ENCODE assay signal across 9 mouse cellular contexts in the genomic region with DNA sequence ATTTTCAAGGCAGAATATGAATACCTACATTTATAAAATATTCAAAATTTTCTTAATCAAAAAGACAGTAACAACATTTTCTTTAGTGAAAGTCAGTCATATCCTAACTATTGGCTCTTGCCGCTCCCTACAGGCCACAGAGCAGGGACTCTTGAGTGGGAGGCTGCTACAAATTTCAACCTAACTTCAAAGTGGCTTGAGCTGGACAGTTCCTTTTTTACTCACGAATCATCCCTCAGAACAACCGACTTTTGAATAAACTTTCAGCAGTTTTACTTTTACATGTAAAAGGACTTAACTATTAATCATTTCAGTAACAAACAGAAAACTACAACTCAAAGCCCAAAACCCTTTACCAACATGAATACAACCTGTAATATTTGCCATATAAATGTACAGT. TPM values are rescaled to one million over a fixed set of nuclear protein-coding genes. Genes with fewer than 3 reads are reported as not detected.
DNase-seq lines count a peak whose midpoint lies in the region; ATAC-seq and TF ChIP-seq lines count a peak whose summit lies in the region.
"Had no signal": no experiment of that assay in that cellular context is flagged by ENCODE, and none has a peak within 500 bp of the region (broad histone marks: within the 10 kb centered on the region; RNA-seq: fewer than 3 reads in every experiment).

No protein-coding gene starts in this region.

- intact Hi-C loops in left cerebral cortex, adult 2 months (cut with DNase I) = no loop called here

- peaks cover 6% of the 10 kb centered on the region for H3K36me3 ChIP-seq in embryonic facial prominence, embryonic 12.5 days
- H3K36me3 ChIP-seq in intestine, embryonic 16.5 days (ENCODE audit: control insufficient read depth, insufficient read depth, low read length) = no peaks in the 10 kb centered on the region
- H3K36me3 ChIP-seq in neural tube, embryonic 13.5 days = no peaks in the 10 kb centered on the region

- peak overlapping the region; percentile 78 for H3K4me3 ChIP-seq in left cerebral cortex, adult 2 months
- peak overlapping the region; percentile 73 for H3K4me3 ChIP-seq in embryonic facial prominence, embryonic 12.5 days
- H3K4me3 ChIP-seq in intestine, embryonic 16.5 days (ENCODE audit: low read length) = 0 out of 2 replicates have a peak overlapping the region, but pooled peaks have one; percentile 11
- peak overlapping the region; percentile 80 for H3K4me3 ChIP-seq in neural tube, embryonic 13.5 days

- peaks cover 9% of the 10 kb centered on the region for H3K4me1 ChIP-seq in embryonic facial prominence, embryonic 12.5 days
- H3K4me1 ChIP-seq in intestine, embryonic 16.5 days (ENCODE audit: control insufficient read depth, insufficient read depth, low read length) = peaks cover 10% of the 10 kb centered on the region
- H3K4me1 ChIP-seq in neural tube, embryonic 13.5 days (replicated peaks) = peaks cover 31% of the 10 kb centered on the region

- no peak for TF ChIP-seq CTCF in left cerebral cortex, adult 2 months (IDR thresholded peaks at IDR 0.05)

- DNase-seq in left cerebral cortex, adult 2 months (ENCODE audit: extremely low spot score in 1 of 2, low spot score in 2 of 2) = no peak
- DNase-seq in left cerebral cortex, adult 8-10 months (ENCODE audit: low spot score in 2 of 2) = no peak
- DNase-seq in layer of hippocampus, adult 9-10 months (ENCODE audit: low spot score) = no peak
- no peak for DNase-seq in adrenal gland, adult (ENCODE audit: inconsistent age in 2 of 2, low spot score in 1 of 2)
- DNase-seq in retina, postnatal 1 day = no peak
- DNase-seq: adrenal gland, postnatal 25 days had no signal

- no peak for ATAC-seq in embryonic facial prominence, embryonic 12.5 days (ENCODE audit: insufficient number of reproducible peaks, insufficient read depth, low FRiP score, low TSS enrichment)
- no peak for ATAC-seq in intestine, embryonic 16.5 days
- no peak for ATAC-seq in neural tube, embryonic 13.5 days (ENCODE audit: low read depth)

- WGBS in embryonic facial prominence, embryonic 12.5 days = 50% methylated on average over 3 of the region's 3 CpGs
- 39% methylated on average over 3 of the region's 3 CpGs for WGBS in intestine, embryonic 16.5 days
- WGBS in neural tube, embryonic 13.5 days = 55% methylated on average over 3 of the region's 3 CpGs

- H3K4me2 ChIP-seq in embryonic facial prominence, embryonic 12.5 days (replicated peaks) = peak overlapping the region; percentile 66
- H3K4me2 ChIP-seq in intestine, embryonic 16.5 days (ENCODE audit: low read depth, low read length) = peak overlapping the region; percentile 29
- peak overlapping the region; percentile 88 for H3K4me2 ChIP-seq in neural tube, embryonic 13.5 days

- H3K27me3 ChIP-seq in embryonic facial prominence, embryonic 12.5 days = no peaks in the 10 kb centered on the region
- H3K27me3 ChIP-seq in intestine, embryonic 16.5 days (replicated peaks; ENCODE audit: control insufficient read depth, insufficient read depth, low read length) = no peaks in the 10 kb centered on the region
- no peaks in the 10 kb centered on the region for H3K27me3 ChIP-seq in neural tube, embryonic 13.5 days

- H3K9ac ChIP-seq in embryonic facial prominence, embryonic 12.5 days = no peak overlapping the region
- no peak overlapping the region for H3K9ac ChIP-seq in intestine, embryonic 16.5 days (ENCODE audit: low read depth, low read length)
- H3K9ac ChIP-seq in neural tube, embryonic 13.5 days = peak overlapping the region; percentile 84

- H3K27ac ChIP-seq in left cerebral cortex, adult 2 months = no peak overlapping the region
- no peak overlapping the region for H3K27ac ChIP-seq in embryonic facial prominence, embryonic 12.5 days
- no peak overlapping the region for H3K27ac ChIP-seq in intestine, embryonic 16.5 days (ENCODE audit: low read length)
- no peak overlapping the region for H3K27ac ChIP-seq in neural tube, embryonic 13.5 days (replicated peaks)

- H3K9me3 ChIP-seq in embryonic facial prominence, embryonic 12.5 days = no peaks in the 10 kb centered on the region
- no peaks in the 10 kb centered on the region for H3K9me3 ChIP-seq in intestine, embryonic 16.5 days (ENCODE audit: control insufficient read depth, low read length)
- peaks cover 13% of the 10 kb centered on the region; the same call in 1 of the 2 replicates for H3K9me3 ChIP-seq in neural tube, embryonic 13.5 days

RNA-seq across cellular contexts. Expression of a gene that starts 0.9 kb away (rescaled TPM):
- total RNA-seq in left cerebral cortex, adult 2 months (2021) = 10 to 100 TPM; 11.6 to 13.9 TPM
- total RNA-seq in left cerebral cortex, adult 8-10 months (2022) = 10 to 100 TPM; 14.2 to 18.3 (median 16.2) TPM
- polyA plus RNA-seq in embryonic facial prominence, embryonic 12.5 days (2016; fragmentation: Nextera tagmentation; extraction: Ambion mirVana) = 8.3 and 9.0 TPM in 2 replicates
- 8.8 and 10.3 TPM in 2 replicates for polyA plus RNA-seq in intestine, embryonic 16.5 days (2015; fragmentation: Nextera tagmentation; extraction: Ambion mirVana)
- 8.2 and 8.4 TPM in 2 replicates for polyA plus RNA-seq in neural tube, embryonic 13.5 days (2015; fragmentation: Nextera tagmentation; extraction: Ambion mirVana)

RNA-seq across cellular contexts. Expression of a gene that starts 1.1 kb away (rescaled TPM):
- 10 to 100 TPM; 40.9 to 42.2 TPM for total RNA-seq in left cerebral cortex, adult 2 months (2021)
- total RNA-seq in left cerebral cortex, adult 8-10 months (2022) = 10 to 100 TPM; 36.3 to 37.0 (median 36.4) TPM
- polyA plus RNA-seq in embryonic facial prominence, embryonic 12.5 days (2016; fragmentation: Nextera tagmentation; extraction: Ambion mirVana) = 9.0 and 9.6 TPM in 2 replicates
- polyA plus RNA-seq in intestine, embryonic 16.5 days (2015; fragmentation: Nextera tagmentation; extraction: Ambion mirVana) = 7.3 and 8.6 TPM in 2 replicates
- 7.2 and 9.6 TPM in 2 replicates for polyA plus RNA-seq in neural tube, embryonic 13.5 days (2015; fragmentation: Nextera tagmentation; extraction: Ambion mirVana)

RNA-seq across cellular contexts. Expression of a gene that starts 49.9 kb away (rescaled TPM):
- total RNA-seq in left cerebral cortex, adult 2 months (2021) = 10 to 100 TPM; 69.7 to 72.4 TPM
- total RNA-seq in left cerebral cortex, adult 8-10 months (2022) = 10 to 100 TPM; 64.7 to 71.1 (median 69.0) TPM
- polyA plus RNA-seq in embryonic facial prominence, embryonic 12.5 days (2016; fragmentation: Nextera tagmentation; extraction: Ambion mirVana) = 27.8 and 29.7 TPM in 2 replicates
- polyA plus RNA-seq in intestine, embryonic 16.5 days (2015; fragmentation: Nextera tagmentation; extraction: Ambion mirVana) = 18.1 and 20.9 TPM in 2 replicates
- 42.4 and 45.0 TPM in 2 replicates for polyA plus RNA-seq in neural tube, embryonic 13.5 days (2015; fragmentation: Nextera tagmentation; extraction: Ambion mirVana)

RNA-seq across cellular contexts. Expression of a gene that starts 53.0 kb away (rescaled TPM):
- 1 to 10 TPM; 5.6 TPM for total RNA-seq in left cerebral cortex, adult 2 months (2021)
- 10 to 100 TPM in 1 of 4 experiments, 1 to 10 TPM in 3; 3.5 to 12.5 (median 5.0) TPM for total RNA-seq in left cerebral cortex, adult 8-10 months (2022)
- polyA plus RNA-seq in embryonic facial prominence, embryonic 12.5 days (2016; fragmentation: Nextera tagmentation; extraction: Ambion mirVana) = 3.8 and 7.2 TPM in 2 replicates
- 0.77 and 0.92 TPM in 2 replicates for polyA plus RNA-seq in intestine, embryonic 16.5 days (2015; fragmentation: Nextera tagmentation; extraction: Ambion mirVana)
- polyA plus RNA-seq in neural tube, embryonic 13.5 days (2015; fragmentation: Nextera tagmentation; extraction: Ambion mirVana) = 1.0 and 1.1 TPM in 2 replicates

Comparison
In these comparisons a context has a peak if more than half of its experiments do, and no peak if none do; other contexts are left out.
1. H3K4me3 ChIP-seq: peak in every context shown above with its lines; median percentile 80 in neural tube, embryonic 13.5 days; 78 in left cerebral cortex, adult 2 months; 73 in embryonic facial prominence, embryonic 12.5 days; 11 in intestine, embryonic 16.5 days.
2. H3K4me2 ChIP-seq: peak in every context shown above with its lines; median percentile 88 in neural tube, embryonic 13.5 days; 66 in embryonic facial prominence, embryonic 12.5 days; 29 in intestine, embryonic 16.5 days.